Mouse (Mus musculus) heart, embryonic 11.5 days (tissue): Measurements from ENCODE around the gene Tmcc3. TPM values are rescaled to one million over a fixed set of nuclear protein-coding genes. Genes with fewer than 3 reads are reported as not detected.

ENCODE experiments used
- ATAC-seq: fragments of 200-750 bp; cut with Nextera tagmentation; replicated peaks from 2 replicates; pipeline ENCODE4 v1.8.0; 2017; ENCODE audit warnings: moderate library complexity; ENCODE audit not compliant: insufficient number of reproducible peaks, low FRiP score, low TSS enrichment
- H3K27ac ChIP-seq: fragments of 300-500 bp; sonication (generic); 2 replicates; pipeline ENCODE4 v1.5.1; 2014; ENCODE audit warnings: mild to moderate bottlenecking, low read depth, low read length
- H3K27me3 ChIP-seq: fragments of 300-500 bp; sonication (generic); 2 replicates; pipeline ENCODE4 v1.6.1; 2014; ENCODE audit warnings: mild to moderate bottlenecking, low read length, mixed read lengths; ENCODE audit not compliant: control insufficient read depth, insufficient read depth
- H3K36me3 ChIP-seq: fragments of 300-500 bp; sonication (generic); 2 replicates; pipeline ENCODE4 v1.6.1; 2014; ENCODE audit warnings: mild to moderate bottlenecking, low read length, moderate library complexity, mixed read lengths; ENCODE audit not compliant: control insufficient read depth, insufficient read depth
- H3K4me1 ChIP-seq: fragments of 300-500 bp; sonication (generic); 2 replicates; pipeline ENCODE4 v1.6.1; 2014; ENCODE audit warnings: low read length; ENCODE audit not compliant: control insufficient read depth, insufficient read depth
- H3K4me2 ChIP-seq: fragments of 300-500 bp; sonication (generic); 2 replicates; pipeline ENCODE4 v1.6.1; 2014; ENCODE audit warnings: mild to moderate bottlenecking, moderate library complexity
- H3K4me3 ChIP-seq: fragments of 300-500 bp; sonication (generic); 2 replicates; pipeline ENCODE4 v1.5.1; 2014; ENCODE audit warnings: low read depth, low read length
- H3K9ac ChIP-seq: fragments of 300-500 bp; sonication (generic); 2 replicates; pipeline ENCODE4 v1.6.1; 2014; ENCODE audit warnings: mild to moderate bottlenecking, low read depth, low read length, moderate library complexity
- H3K9me3 ChIP-seq: fragments of 300-500 bp; sonication (generic); replicated peaks from 2 replicates; pipeline ENCODE4 v1.6.1; 2016; ENCODE audit warnings: low read length; ENCODE audit not compliant: control insufficient read depth
- WGBS: fragments of 180-500 bp; shearing (Covaris S2); extraction: QIAGEN DNeasy Blood & Tissue Kit; methylation state at CpG from one replicate; pipeline ENCODE4 v1.1.7; 2014; ENCODE audit not compliant: insufficient replicate concordance; 5-methylcytosine and 5-hydroxymethylcytosine counted together
- polyA plus RNA-seq: library from polyadenylated mRNA; unstranded; fragments of >200 nt; fragmentation: Nextera tagmentation; extraction: Ambion mirVana; gene quantifications from 2 replicates; pipeline ENCODE4 v1.2.1, GENCODE M21; 2014

The Tmcc3 gene
- polyA plus RNA-seq, 1 experiment from 2014 or later = 10.9 TPM

DNA sequence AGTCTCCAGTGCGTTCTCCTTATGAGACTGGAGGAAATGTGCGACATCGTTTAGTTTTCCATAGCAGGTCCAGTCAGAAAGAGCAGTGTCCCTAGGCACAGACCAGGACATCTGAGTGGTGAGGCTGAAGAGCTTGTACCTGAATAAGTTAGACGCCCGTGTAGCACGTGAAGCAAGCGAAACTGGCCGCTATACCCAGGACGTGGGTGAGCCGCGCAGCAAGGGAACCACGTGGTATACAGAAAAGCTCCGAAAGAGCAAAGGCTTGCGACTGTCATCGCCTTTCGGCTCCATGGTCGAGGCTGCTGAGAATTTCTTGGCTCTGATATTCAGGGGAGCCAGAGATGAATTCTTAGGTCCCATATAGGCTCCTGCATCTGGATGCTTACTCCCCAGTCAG is 29.8 kb downstream of the Tmcc3 start:
- peak overlapping the region; percentile 32; the same call in 1 of the 2 replicates for H3K4me2 ChIP-seq
- no peak overlapping the region for H3K9ac ChIP-seq
- no peak overlapping the region for H3K4me3 ChIP-seq
- 0 out of 2 replicates have a peak, but pooled peaks cover 3% of the 10 kb centered on the region for H3K4me1 ChIP-seq
- no peak for ATAC-seq
- no peaks in the 10 kb centered on the region for H3K9me3 ChIP-seq
- no peaks in the 10 kb centered on the region for H3K36me3 ChIP-seq
- 59% methylated on average over 17 of the region's 17 CpGs for WGBS
- H3K27me3 ChIP-seq = no peaks in the 10 kb centered on the region
- no peak overlapping the region for H3K27ac ChIP-seq

DNA sequence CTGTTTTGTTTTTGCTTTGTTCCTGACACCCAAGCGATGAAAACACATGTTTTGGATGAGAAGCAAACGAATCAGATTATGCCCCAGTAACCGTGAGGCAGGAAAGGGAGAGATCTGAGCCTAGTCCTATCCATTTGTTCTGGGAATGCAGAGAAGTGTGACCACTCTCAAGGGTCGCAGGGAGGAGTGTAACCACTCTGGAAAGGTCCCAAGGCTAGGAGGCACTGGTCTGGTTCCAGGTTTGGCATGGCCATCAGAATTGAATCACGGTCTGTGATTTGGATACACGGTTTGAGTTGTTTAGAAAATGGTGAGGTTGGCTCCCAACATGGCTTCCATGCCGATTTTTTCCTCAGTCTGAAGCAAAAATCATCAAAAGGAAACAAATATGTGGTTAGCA is 30.5 kb downstream of the Tmcc3 start:
- Histone ChIP-seq H3K4me1 (0 out of 2 replicates have a peak, but pooled peaks cover 3% of the 10 kb centered on the region), H3K36me3 (no peaks in the 10 kb centered on the region), H3K27ac (no peak overlapping the region), H3K4me3 (no peak overlapping the region), H3K9ac (no peak overlapping the region), H3K4me2 (no peak overlapping the region), H3K9me3 (no peaks in the 10 kb centered on the region), H3K27me3 (no peaks in the 10 kb centered on the region)
- ATAC-seq = no peak
- WGBS = 62% methylated on average over 7 of the region's 7 CpGs

DNA sequence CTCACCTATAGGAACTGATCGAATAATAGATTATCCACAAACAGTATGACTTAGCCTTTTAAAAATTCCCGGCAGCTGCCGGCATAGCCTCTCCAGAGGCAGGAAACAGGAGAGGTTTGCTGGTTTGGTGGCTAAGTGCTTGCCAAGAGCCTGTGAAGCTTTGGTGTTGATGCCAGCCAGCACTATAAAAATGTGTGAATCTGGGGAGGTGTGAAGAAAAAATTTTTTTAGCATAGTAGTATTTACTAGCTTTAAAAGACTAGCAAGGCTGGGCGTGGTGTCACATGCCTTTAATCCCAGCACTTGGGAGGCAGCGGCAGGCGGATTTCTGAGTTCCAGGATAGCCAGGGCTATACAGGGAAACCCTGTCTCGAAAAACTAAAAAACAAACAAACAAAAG is 31.8 kb downstream of the Tmcc3 start:
- H3K36me3 ChIP-seq = no peaks in the 10 kb centered on the region
- no peak overlapping the region for H3K4me3 ChIP-seq
- no peak overlapping the region for H3K4me2 ChIP-seq
- no peak overlapping the region for H3K9ac ChIP-seq
- WGBS = 82% methylated on average over 7 of the region's 7 CpGs
- no peak overlapping the region for H3K27ac ChIP-seq
- ATAC-seq = no peak
- no peaks in the 10 kb centered on the region for H3K9me3 ChIP-seq
- H3K27me3 ChIP-seq = no peaks in the 10 kb centered on the region
- 0 out of 2 replicates have a peak, but pooled peaks cover 3% of the 10 kb centered on the region for H3K4me1 ChIP-seq

GRCm38 (mm10) chr10:94344631-94345417 is 33.1 kb downstream of the Tmcc3 start:
- H3K27me3 ChIP-seq = no peaks in the 10 kb centered on the region
- no peak for ATAC-seq
- no peaks in the 10 kb centered on the region for H3K36me3 ChIP-seq
- H3K9ac ChIP-seq = 0 out of 2 replicates have a peak overlapping the region, but pooled peaks have one; percentile 34
- H3K4me2 ChIP-seq = peak overlapping the region; percentile 47
- H3K9me3 ChIP-seq = no peaks in the 10 kb centered on the region
- H3K27ac ChIP-seq = no peak overlapping the region
- H3K4me3 ChIP-seq = no peak overlapping the region
- 0 out of 2 replicates have a peak, but pooled peaks cover 3% of the 10 kb centered on the region for H3K4me1 ChIP-seq
- 36% methylated on average over 22 of the region's 22 CpGs for WGBS

GRCm38 (mm10) chr10:94345509-94346252 is 33.9 kb downstream of the Tmcc3 start:
- H3K9me3 ChIP-seq = no peaks in the 10 kb centered on the region
- 0 out of 2 replicates have a peak, but pooled peaks cover 3% of the 10 kb centered on the region for H3K4me1 ChIP-seq
- WGBS = 77% methylated on average over 7 of the region's 7 CpGs
- H3K27ac ChIP-seq = no peak overlapping the region
- no peak for ATAC-seq
- H3K9ac ChIP-seq = no peak overlapping the region
- no peaks in the 10 kb centered on the region for H3K27me3 ChIP-seq
- H3K4me2 ChIP-seq = no peak overlapping the region
- no peaks in the 10 kb centered on the region for H3K36me3 ChIP-seq
- H3K4me3 ChIP-seq = no peak overlapping the region

DNA sequence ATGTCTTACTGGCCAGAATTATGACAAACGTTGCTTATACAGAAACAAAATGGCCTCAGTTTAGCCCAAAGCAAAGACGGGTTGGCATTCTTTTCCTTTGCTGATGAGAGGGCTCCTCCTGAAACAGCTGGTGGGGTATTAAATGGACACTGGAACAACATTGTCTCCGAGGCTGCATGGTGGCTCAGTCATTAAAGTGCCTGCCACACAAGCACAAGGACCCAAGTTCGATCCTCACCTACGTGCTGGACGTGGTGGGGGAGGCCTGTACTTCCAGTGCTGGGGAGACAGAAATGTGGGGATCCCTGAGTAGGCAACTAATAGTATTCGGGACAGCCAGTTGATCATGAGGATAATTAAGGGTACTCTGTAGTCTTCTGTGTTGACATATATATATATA is 34.8 kb downstream of the Tmcc3 start:
- Histone ChIP-seq H3K36me3 (no peaks in the 10 kb centered on the region), H3K27me3 (no peaks in the 10 kb centered on the region), H3K9me3 (no peaks in the 10 kb centered on the region), H3K27ac (no peak overlapping the region), H3K4me3 (no peak overlapping the region), H3K9ac (no peak overlapping the region), H3K4me1 (0 out of 2 replicates have a peak, but pooled peaks cover 3% of the 10 kb centered on the region), H3K4me2 (no peak overlapping the region)
- ATAC-seq = no peak
- 90% methylated on average over 7 of the region's 7 CpGs for WGBS

DNA sequence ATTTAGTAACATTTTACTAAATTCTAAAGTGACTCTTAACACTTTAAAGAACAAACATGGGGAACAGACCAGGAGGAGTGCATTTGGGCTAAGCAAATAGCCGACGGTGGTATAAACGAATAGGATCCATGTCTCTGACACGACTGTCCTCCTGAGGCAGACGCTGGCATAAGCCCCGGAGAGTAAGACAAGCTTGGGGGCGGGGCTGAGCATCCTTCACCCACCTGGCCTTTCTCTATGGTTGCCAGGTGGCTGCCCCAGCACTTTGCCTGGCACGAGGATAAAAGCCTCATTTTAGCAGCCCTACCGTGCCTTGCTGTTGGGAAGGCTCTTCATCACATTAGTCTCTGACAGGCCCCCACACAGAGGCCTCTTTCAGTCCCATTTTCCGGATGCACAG is 35.5 kb downstream of the Tmcc3 start:
- ATAC-seq = no peak
- no peaks in the 10 kb centered on the region for H3K9me3 ChIP-seq
- no peaks in the 10 kb centered on the region for H3K36me3 ChIP-seq
- 0 out of 2 replicates have a peak, but pooled peaks cover 3% of the 10 kb centered on the region for H3K4me1 ChIP-seq
- no peak overlapping the region for H3K4me3 ChIP-seq
- no peak overlapping the region for H3K4me2 ChIP-seq
- H3K9ac ChIP-seq = no peak overlapping the region
- no peak overlapping the region for H3K27ac ChIP-seq
- 64% methylated on average over 10 of the region's 10 CpGs for WGBS
- H3K27me3 ChIP-seq = no peaks in the 10 kb centered on the region

- Histone ChIP-seq H3K9me3 (no peaks in the 10 kb centered on the region), H3K27ac (no peak overlapping the region), H3K27me3 (no peaks in the 10 kb centered on the region), H3K9ac (no peak overlapping the region), H3K36me3 (no peaks in the 10 kb centered on the region), H3K4me2 (no peak overlapping the region), H3K4me3 (no peak overlapping the region), H3K4me1 (0 out of 2 replicates have a peak, but pooled peaks cover 3% of the 10 kb centered on the region)
- 92% methylated on average over 10 of the region's 10 CpGs for WGBS
- no peak for ATAC-seq
Measured at GRCm38 (mm10) chr10:94347959-94348358, 36.2 kb downstream of the Tmcc3 start.
